Mouse (Mus musculus): ENCODE measurements at regions not wholly inside any gene's neighbourhood (a gene's known extent, or its start where the extent isn't known, plus 50 kb on each side); places are given as distances from the start of the nearest gene placed in this dataset.

- Histone ChIP-seq H3K27ac (ENCODE audit: control insufficient read depth, insufficient read depth, low read depth, low read length, poor library complexity) (no peak overlapping the region), H3K4me3 (replicated peaks; ENCODE audit: control insufficient read depth, low read depth, low read length) (no peak overlapping the region), H3K4me1 (ENCODE audit: control insufficient read depth, insufficient read depth, low read length) (no peaks in the 10 kb centered on the region)
- TF ChIP-seq POLR2A (IDR thresholded peaks at IDR 0.05; ENCODE audit: borderline replicate concordance, control insufficient read depth, low read depth, low read length) (no peak), CTCF (IDR thresholded peaks at IDR 0.05; ENCODE audit: control insufficient read depth, insufficient read depth, low read length) (no peak)
- 88% methylated on average over 6 of the region's 6 CpGs for WGBS
Measured at GRCm38 (mm10) chr15:50585496-50585895, 3299.2 kb upstream of the Gm7489 start.

Data from bone marrow, adult 2 months (tissue).